Mouse (Mus musculus) lung, postnatal 0 days (tissue): ENCODE results near the gene Dapk2.

ENCODE experiments used
- CTCF ChIP-seq: IDR thresholded peaks from 2 replicates; pipeline ENCODE4 v1.5.1; 2016; ENCODE audit warnings: antibody characterized with exemption, mild to moderate bottlenecking
- EP300 ChIP-seq: IDR thresholded peaks from 2 replicates; pipeline ENCODE4 v1.6.1; 2016; ENCODE audit warnings: antibody characterized with exemption, mild to moderate bottlenecking, control low read depth

DNA sequence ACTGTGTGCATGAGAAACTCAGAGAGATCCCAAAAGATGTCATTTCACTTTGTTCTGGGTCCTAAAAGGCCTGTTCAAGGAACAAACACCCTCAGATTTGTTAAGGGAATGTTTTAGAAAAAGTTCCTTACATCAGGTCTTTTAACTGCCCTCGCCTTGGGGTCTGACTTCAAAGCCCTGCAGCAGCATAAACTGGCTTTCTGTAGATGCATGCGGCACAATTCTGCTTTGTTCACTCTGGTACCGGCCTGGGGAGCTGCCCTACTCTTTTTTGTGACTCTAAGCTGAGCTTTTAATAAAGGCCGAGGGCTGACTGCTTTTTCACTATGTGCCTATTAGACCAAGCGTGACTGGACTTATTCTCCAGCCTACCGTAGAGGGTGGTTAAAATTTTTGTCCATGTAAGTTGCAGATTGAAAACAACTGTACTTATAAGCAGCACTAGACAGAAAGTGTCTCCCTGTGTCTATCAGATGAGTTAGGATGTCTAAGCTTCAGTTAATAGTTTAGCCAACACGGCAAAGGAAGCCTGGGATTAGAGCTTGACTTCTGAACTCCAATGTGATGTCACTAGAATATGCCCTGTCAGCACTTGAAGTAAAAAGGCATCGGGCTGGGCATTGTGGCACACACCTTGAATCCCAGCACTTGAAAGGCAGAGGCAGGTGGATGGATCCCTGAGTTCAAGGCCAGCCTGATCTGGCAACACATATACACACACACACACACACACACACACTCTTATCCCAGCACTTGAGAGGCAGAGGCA, 47.2 kb upstream of the Dapk2 start:
- no peak for TF ChIP-seq CTCF
- TF ChIP-seq EP300 = no peak
